Mouse (Mus musculus): ENCODE data around the gene Serinc3.
"Not testable (repeated sequence)": the region's sequence is repeated elsewhere in the genome, so short reads cannot be mapped to it uniquely, and the experiment has no call there.

The Serinc3 gene

GRCm38 (mm10) chr2:163663930-163664329 lies 19.0 kb upstream of the Serinc3 start:
- DNase-seq (ENCODE audit: low read depth in 1 of 2, low spot score in 2 of 2) = no peak

- DNase-seq (ENCODE audit: low read depth in 1 of 2, low spot score in 2 of 2) = peak in 1 of 2 experiments; percentile 50
Observed at GRCm38 (mm10) chr2:163662698-163663221, 17.8 kb upstream of the Serinc3 start.

DNA sequence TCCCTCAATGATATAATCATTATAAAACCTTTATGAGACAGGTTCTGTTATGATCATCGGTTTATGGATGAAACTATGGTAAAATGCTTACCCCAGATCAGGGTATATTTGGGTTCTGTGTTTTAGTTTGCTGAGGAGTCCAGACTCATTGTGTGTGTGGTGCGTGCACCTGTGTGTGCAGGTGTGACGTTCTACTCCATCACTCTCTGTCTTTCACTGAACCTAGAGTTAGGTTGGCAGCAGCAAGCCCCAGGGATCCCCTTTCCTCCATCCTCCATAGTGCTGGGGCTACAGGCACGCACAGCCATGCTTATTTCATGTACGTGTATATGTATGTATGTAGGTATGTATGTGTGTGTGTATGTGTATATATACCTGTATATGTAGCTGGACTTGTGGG lies 17.1 kb upstream of the Serinc3 start:
- DNase-seq (ENCODE audit: low read depth in 1 of 2, low spot score in 2 of 2) = no peak

DNA sequence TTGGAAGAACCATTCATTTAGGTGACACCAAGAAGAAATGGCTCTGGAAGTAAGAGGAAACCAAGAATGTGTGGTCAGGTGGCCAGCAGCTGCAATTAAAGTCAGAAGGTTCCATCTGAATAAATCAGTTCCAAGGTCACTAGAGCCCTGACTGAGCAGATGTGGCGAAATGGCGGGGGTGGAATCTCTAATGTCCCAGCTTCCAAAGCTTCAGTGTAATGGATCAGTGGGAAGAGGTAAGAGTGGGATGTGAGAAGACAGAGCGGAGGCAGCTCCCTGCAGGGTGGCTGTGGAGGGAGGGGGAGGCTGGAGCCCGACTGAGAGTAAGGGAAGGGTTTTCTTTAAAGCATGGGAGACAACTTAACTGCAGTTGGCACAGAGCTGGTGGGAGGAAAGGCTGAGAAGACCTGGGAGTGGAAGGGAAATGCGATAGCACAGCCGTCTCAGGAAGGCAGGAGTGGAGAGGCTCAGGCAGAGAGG lies 16.5 kb upstream of the Serinc3 start:
- no peak for DNase-seq (ENCODE audit: low read depth in 1 of 2, low spot score in 2 of 2)

GRCm38 (mm10) chr2:163660103-163660701 lies 15.3 kb upstream of the Serinc3 start:
- no peak for DNase-seq (ENCODE audit: low read depth in 1 of 2, low spot score in 2 of 2)

DNA sequence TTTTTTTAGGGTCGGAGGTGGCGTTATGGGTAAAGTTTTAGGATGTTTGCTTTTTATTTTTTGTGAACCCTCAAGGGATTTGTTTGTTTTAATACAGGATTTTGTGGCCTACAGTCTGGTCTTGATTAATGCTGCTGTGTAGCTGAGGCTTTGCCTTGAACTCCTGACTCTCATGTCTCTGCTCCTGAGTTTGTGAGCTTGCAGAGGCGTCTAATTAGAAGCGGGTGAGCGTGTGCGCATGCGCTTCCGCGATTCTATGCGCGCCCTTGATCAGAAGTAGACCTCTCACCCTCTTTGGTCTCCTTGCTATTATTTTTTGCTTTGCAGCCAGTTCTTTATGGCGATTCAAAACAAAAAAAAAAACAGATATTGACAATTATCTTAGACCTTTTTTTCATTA lies 14.5 kb upstream of the Serinc3 start:
- no peak for DNase-seq (ENCODE audit: low read depth in 1 of 2, low spot score in 2 of 2)

GRCm38 (mm10) chr2:163658941-163659340 lies 14.0 kb upstream of the Serinc3 start:
- no peak for DNase-seq (ENCODE audit: low read depth in 1 of 2, low spot score in 2 of 2)

GRCm38 (mm10) chr2:163657975-163658886 lies 13.3 kb upstream of the Serinc3 start, which contains the start of gene Pkig:
Pkig (plus strand) TSS chr2:163658386.
- peak; percentile 38 to 52 for DNase-seq (ENCODE audit: low read depth in 1 of 2, low spot score in 2 of 2)

GRCm38 (mm10) chr2:163657486-163657885 lies 12.6 kb upstream of the Serinc3 start:
- no peak for DNase-seq (ENCODE audit: low read depth in 1 of 2, low spot score in 2 of 2)

- DNase-seq (ENCODE audit: low read depth in 1 of 2, low spot score in 2 of 2) = not testable (repeated sequence)
Observed at GRCm38 (mm10) chr2:163655699-163656098, 10.8 kb upstream of the Serinc3 start.

- DNase-seq (ENCODE audit: low read depth in 1 of 2, low spot score in 2 of 2) = no peak
Observed at GRCm38 (mm10) chr2:163646461-163647080, 1.6 kb upstream of the Serinc3 start.

- DNase-seq (ENCODE audit: low read depth in 1 of 2, low spot score in 2 of 2) = no peak
Observed at GRCm38 (mm10) chr2:163645700-163646460, 949 bp upstream of the Serinc3 start.

- no peak for DNase-seq (ENCODE audit: low read depth in 1 of 2, low spot score in 2 of 2)
Observed at GRCm38 (mm10) chr2:163644047-163644446, 884 bp downstream of the Serinc3 start.

GRCm38 (mm10) chr2:163643576-163643971 lies 1.4 kb downstream of the Serinc3 start:
- no peak for DNase-seq (ENCODE audit: low read depth in 1 of 2, low spot score in 2 of 2)

- DNase-seq (ENCODE audit: low read depth in 1 of 2, low spot score in 2 of 2) = peak; percentile 63 to 70
Observed at GRCm38 (mm10) chr2:163642685-163643575, 2.0 kb downstream of the Serinc3 start.

- DNase-seq (ENCODE audit: low read depth in 1 of 2, low spot score in 2 of 2) = no peak
Observed at GRCm38 (mm10) chr2:163641681-163642080, 3.2 kb downstream of the Serinc3 start.

- DNase-seq (ENCODE audit: low read depth in 1 of 2, low spot score in 2 of 2) = no peak
Observed at GRCm38 (mm10) chr2:163640493-163640892, 4.4 kb downstream of the Serinc3 start.

DNA sequence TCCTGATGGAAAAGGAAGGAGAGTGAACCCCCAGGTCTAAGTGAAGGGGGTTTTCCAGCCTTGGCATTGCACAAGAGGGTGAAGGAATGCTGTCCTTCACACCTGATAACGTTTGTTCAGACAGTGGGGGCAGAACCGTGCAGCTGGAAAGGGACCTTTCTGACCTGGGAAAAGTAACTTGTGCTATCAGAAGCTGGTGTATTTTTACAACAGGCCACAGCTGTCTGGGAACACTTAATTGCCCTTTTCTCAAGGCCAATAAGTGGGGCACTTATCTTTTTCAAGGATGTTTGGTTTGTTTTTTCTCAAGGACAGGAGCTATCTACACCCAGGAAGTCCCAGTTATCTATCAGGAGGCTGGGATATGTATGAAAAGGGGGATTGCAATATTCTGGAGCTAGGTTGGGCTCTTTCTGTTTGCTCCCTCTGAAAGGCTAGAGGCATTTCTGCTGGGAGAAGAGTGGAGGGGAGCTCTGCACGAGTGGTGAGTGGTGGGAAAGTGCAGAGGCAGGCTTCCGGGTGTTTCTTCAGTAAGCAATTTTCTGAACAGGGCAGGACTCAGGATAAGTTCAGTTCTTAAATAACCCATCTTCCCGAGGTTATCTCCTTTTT lies 7.2 kb downstream of the Serinc3 start:
- no peak for DNase-seq (ENCODE audit: low read depth in 1 of 2, low spot score in 2 of 2)

DNA sequence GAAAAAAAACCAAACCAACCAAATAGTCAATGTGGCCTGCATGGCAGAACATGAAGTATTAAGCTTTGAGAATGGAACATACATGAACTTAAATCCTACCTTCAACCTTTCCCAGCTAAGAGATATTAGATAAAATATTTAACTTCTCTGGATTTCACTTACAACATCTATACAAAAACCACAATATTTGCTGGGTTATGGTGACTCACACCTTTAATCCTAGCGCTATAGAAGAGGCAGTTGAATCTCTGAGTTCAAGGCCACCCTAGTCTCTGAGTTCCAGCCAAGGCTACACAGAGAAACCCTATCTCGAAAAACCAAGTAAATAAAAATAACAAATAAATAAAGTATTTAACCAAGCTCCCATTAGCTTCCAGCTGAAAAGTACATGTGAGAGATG lies 8.9 kb downstream of the Serinc3 start:
- no peak for DNase-seq (ENCODE audit: low read depth in 1 of 2, low spot score in 2 of 2)
